Mouse (Mus musculus): Measurements from ENCODE around the gene Lama4.

Lama4 gene

GRCm38 (mm10) chr10:39049581-39050294 is 84.4 kb downstream of the Lama4 start:
- no peak for DNase-seq (ENCODE audit: extremely low spot score, low read depth, low spot score)

- no peak for DNase-seq (ENCODE audit: extremely low spot score, low read depth, low spot score)
Measured at GRCm38 (mm10) chr10:39056050-39056449, 90.7 kb downstream of the Lama4 start.

- no peak for DNase-seq (ENCODE audit: extremely low spot score, low read depth, low spot score)
Measured at GRCm38 (mm10) chr10:39064732-39065131, 99.4 kb downstream of the Lama4 start.

- DNase-seq (ENCODE audit: extremely low spot score, low read depth, low spot score) = no peak
Measured at GRCm38 (mm10) chr10:39065449-39065848, 100.1 kb downstream of the Lama4 start.

GRCm38 (mm10) chr10:39066061-39066460 is 100.7 kb downstream of the Lama4 start:
- DNase-seq (ENCODE audit: extremely low spot score, low read depth, low spot score) = no peak

- DNase-seq (ENCODE audit: extremely low spot score, low read depth, low spot score) = peak; percentile 66
Measured at GRCm38 (mm10) chr10:39066962-39067361, 101.6 kb downstream of the Lama4 start.

- no peak for DNase-seq (ENCODE audit: extremely low spot score, low read depth, low spot score)
Measured at GRCm38 (mm10) chr10:39072048-39072447, 106.7 kb downstream of the Lama4 start.

GRCm38 (mm10) chr10:39096981-39097380 is 131.7 kb downstream of the Lama4 start:
- no peak for DNase-seq (ENCODE audit: extremely low spot score, low read depth, low spot score)

GRCm38 (mm10) chr10:39098746-39099145 is 133.4 kb downstream of the Lama4 start:
- no peak for DNase-seq (ENCODE audit: extremely low spot score, low read depth, low spot score)

GRCm38 (mm10) chr10:39104803-39105449 is 139.6 kb downstream of the Lama4 start:
- no peak for DNase-seq (ENCODE audit: extremely low spot score, low read depth, low spot score)

GRCm38 (mm10) chr10:39106413-39106812 is 141.1 kb downstream of the Lama4 start:
- DNase-seq (ENCODE audit: extremely low spot score, low read depth, low spot score) = no peak

GRCm38 (mm10) chr10:39106935-39107334 is 141.6 kb downstream of the Lama4 start:
- no peak for DNase-seq (ENCODE audit: extremely low spot score, low read depth, low spot score)

GRCm38 (mm10) chr10:39108837-39109488 is 143.6 kb downstream of the Lama4 start:
- no peak for DNase-seq (ENCODE audit: extremely low spot score, low read depth, low spot score)

GRCm38 (mm10) chr10:39109489-39109874 is 144.2 kb downstream of the Lama4 start:
- DNase-seq (ENCODE audit: extremely low spot score, low read depth, low spot score) = no peak

GRCm38 (mm10) chr10:39121412-39121811 is 156.1 kb downstream of the Lama4 start:
- DNase-seq (ENCODE audit: extremely low spot score, low read depth, low spot score) = no peak

- peak; percentile 85 for DNase-seq (ENCODE audit: extremely low spot score, low read depth, low spot score)
Measured at GRCm38 (mm10) chr10:39133462-39134310, 168.4 kb downstream of the Lama4 start, which contains the start of the genes Fam229b and Tube1. TSS of gene Fam229b (minus strand) at chr10:39133914. TSS of gene Tube1 (plus strand) at chr10:39133976.

GRCm38 (mm10) chr10:39137766-39138165 is 172.5 kb downstream of the Lama4 start:
- no peak for DNase-seq (ENCODE audit: extremely low spot score, low read depth, low spot score)

- no peak for DNase-seq (ENCODE audit: extremely low spot score, low read depth, low spot score)
Measured at GRCm38 (mm10) chr10:39138761-39139160, 173.4 kb downstream of the Lama4 start.

GRCm38 (mm10) chr10:39140843-39141242 is 175.5 kb downstream of the Lama4 start:
- no peak for DNase-seq (ENCODE audit: extremely low spot score, low read depth, low spot score)

GRCm38 (mm10) chr10:39141401-39141800 is 176.1 kb downstream of the Lama4 start:
- no peak for DNase-seq (ENCODE audit: extremely low spot score, low read depth, low spot score)

- no peak for DNase-seq (ENCODE audit: extremely low spot score, low read depth, low spot score)
Measured at GRCm38 (mm10) chr10:39142216-39142615, 176.9 kb downstream of the Lama4 start.
